In genomic region chr12:98258371-98258844, GRCm38 (mm10) we compare ENCODE assay signal across 8 mouse cellular contexts. TPM values are rescaled to one million over a fixed set of nuclear protein-coding genes. Genes with fewer than 3 reads are reported as not detected.
DNase-seq lines count a peak whose midpoint lies in the region; ATAC-seq and TF ChIP-seq lines count a peak whose summit lies in the region.

No protein-coding gene starts in this region.

- no peaks in the 10 kb centered on the region for H3K27me3 ChIP-seq in liver, adult 2 months (ENCODE audit: control insufficient read depth, insufficient read depth, low read length)
- no peaks in the 10 kb centered on the region for H3K27me3 ChIP-seq in kidney, embryonic 14.5 days (ENCODE audit: control insufficient read depth, insufficient read depth, low read length)
- H3K27me3 ChIP-seq in midbrain, postnatal 0 days (ENCODE audit: insufficient read depth, low read length), result no peaks in the 10 kb centered on the region

- peak overlapping the region; percentile 98 for H3K9ac ChIP-seq in liver, adult 2 months (ENCODE audit: low read depth, low read length)
- peak overlapping the region; percentile 96 for H3K9ac ChIP-seq in kidney, embryonic 14.5 days (ENCODE audit: low read depth, low read length)
- peak overlapping the region; percentile 93 for H3K9ac ChIP-seq in midbrain, postnatal 0 days (replicated peaks; ENCODE audit: low read length, poor library complexity, severe bottlenecking)

- no peak for ATAC-seq in kidney, embryonic 14.5 days (ENCODE audit: low FRiP score, low TSS enrichment)
- no peak for ATAC-seq in midbrain, postnatal 0 days (ENCODE audit: low FRiP score)

- DNase-seq in liver, adult 2 months (ENCODE audit: extremely low read depth, low read depth, low spot score), result peak; percentile 33
- no peak for DNase-seq in liver
- DNase-seq in midbrain, postnatal 0 days (ENCODE audit: low spot score), result no peak
- DNase-seq in adrenal gland, adult 2 months, result no peak
- DNase-seq in layer of hippocampus, postnatal 10 days (ENCODE audit: low spot score in 2 of 2), result no peak
- no peak for DNase-seq in spleen, postnatal 4 days (ENCODE audit: low spot score in 2 of 2)

- under 1% methylated on average over 8 of the region's 8 CpGs for WGBS in liver, adult 2 months
- under 1% methylated on average over 8 of the region's 8 CpGs for WGBS in kidney, embryonic 14.5 days
- WGBS in midbrain, postnatal 0 days, result under 1% methylated on average over 8 of the region's 8 CpGs

- peak overlapping the region; percentile 62 for H3K4me2 ChIP-seq in kidney, embryonic 14.5 days (replicated peaks; ENCODE audit: low read depth, low read length)
- peak overlapping the region; percentile 67 for H3K4me2 ChIP-seq in midbrain, postnatal 0 days (ENCODE audit: low read depth, low read length, poor library complexity, severe bottlenecking)

- H3K36me3 ChIP-seq in liver, adult 2 months (ENCODE audit: control insufficient read depth, insufficient read depth, low read length), result peaks cover 4% of the 10 kb centered on the region; the same call in 1 of the 2 replicates
- no peaks in the 10 kb centered on the region; the same call in 1 of the 2 replicates for H3K36me3 ChIP-seq in kidney, embryonic 14.5 days (ENCODE audit: control insufficient read depth, insufficient read depth, low read length)
- no peaks in the 10 kb centered on the region; the same call in 1 of the 2 replicates for H3K36me3 ChIP-seq in midbrain, postnatal 0 days (ENCODE audit: insufficient read depth, low read length)

- peak overlapping the region; percentile 77; the same call in 1 of the 2 replicates for H3K27ac ChIP-seq in liver, adult 2 months (replicated peaks; ENCODE audit: insufficient read depth, low read depth, low read length)
- H3K27ac ChIP-seq in embryonic fibroblast, embryonic 13.5 days (ENCODE audit: insufficient read depth, low read length), result peak overlapping the region; percentile 44
- peak overlapping the region; percentile 95 for H3K27ac ChIP-seq in kidney, embryonic 14.5 days (ENCODE audit: low read depth, low read length)
- peak overlapping the region; percentile 95 for H3K27ac ChIP-seq in midbrain, postnatal 0 days (ENCODE audit: low read depth, low read length)

- no peaks in the 10 kb centered on the region for H3K79me2 ChIP-seq in liver, adult 2 months (ENCODE audit: control insufficient read depth, insufficient read depth, low read length)

- no peak for TF ChIP-seq POLR2A in liver, adult 2 months (IDR thresholded peaks at IDR 0.05; ENCODE audit: extremely low read depth, insufficient read depth, low read length)
- TF ChIP-seq POLR2A in embryonic fibroblast, embryonic 13.5 days (IDR thresholded peaks at IDR 0.05; ENCODE audit: low read depth, low read length), result no peak

- TF ChIP-seq CTCF in liver, adult 2 months (IDR thresholded peaks at IDR 0.05; ENCODE audit: low read depth, low read length), result no peak
- TF ChIP-seq CTCF in embryonic fibroblast, embryonic 13.5 days (IDR thresholded peaks at IDR 0.05; ENCODE audit: borderline replicate concordance, insufficient read depth, low read length), result no peak
- TF ChIP-seq CTCF in midbrain, postnatal 0 days (IDR thresholded peaks at IDR 0.05), result no peak

- H3K4me1 ChIP-seq in liver, adult 2 months (ENCODE audit: control insufficient read depth, insufficient read depth, low read length), result peaks cover 2% of the 10 kb centered on the region; the same call in 1 of the 2 replicates
- H3K4me1 ChIP-seq in embryonic fibroblast, embryonic 13.5 days (ENCODE audit: control insufficient read depth, insufficient read depth, low read length), result 0 out of 2 replicates have a peak, but pooled peaks cover 4% of the 10 kb centered on the region
- 0 out of 2 replicates have a peak, but pooled peaks cover 4% of the 10 kb centered on the region for H3K4me1 ChIP-seq in kidney, embryonic 14.5 days (ENCODE audit: control insufficient read depth, insufficient read depth, low read length)
- H3K4me1 ChIP-seq in midbrain, postnatal 0 days (ENCODE audit: insufficient read depth, low read length), result no peaks in the 10 kb centered on the region

- no peaks in the 10 kb centered on the region for H3K9me3 ChIP-seq in kidney, embryonic 14.5 days (ENCODE audit: control insufficient read depth, low read length)
- no peaks in the 10 kb centered on the region for H3K9me3 ChIP-seq in midbrain, postnatal 0 days (ENCODE audit: low read length)

- peak overlapping the region; percentile 97 for H3K4me3 ChIP-seq in liver, adult 2 months (ENCODE audit: insufficient read depth, low read depth, low read length)
- H3K4me3 ChIP-seq in embryonic fibroblast, embryonic 13.5 days (ENCODE audit: insufficient read depth, low read length), result peak overlapping the region; percentile 61
- peak overlapping the region; percentile 85 for H3K4me3 ChIP-seq in kidney, embryonic 14.5 days (ENCODE audit: low read length)
- H3K4me3 ChIP-seq in midbrain, postnatal 0 days (ENCODE audit: low read depth, low read length), result peak overlapping the region; percentile 82

RNA-seq across cellular contexts. Expression of gene Galc, which starts 0.9 kb away (rescaled TPM):
- total RNA-seq in liver, adult 2 months (2014; rRNA removed), result 4.5 and 4.7 TPM in 2 replicates
- polyA plus RNA-seq in liver, adult 2 months (2012; rRNA removed), result 2.8 and 3.5 TPM in 2 replicates
- polyA plus RNA-seq in embryonic fibroblast, embryonic 13.5 days (2011; ENCODE audit: insufficient read length, low read depth, missing spikeins), result 14.0 and 16.8 TPM in 2 replicates
- 7.7 and 14.9 TPM in 2 replicates for polyA plus RNA-seq in kidney, embryonic 14.5 days (2014; fragmentation: Nextera tagmentation; extraction: Ambion mirVana)
- 11.1 and 18.1 TPM in 2 replicates for total RNA-seq in midbrain, postnatal 0 days (2014; rRNA removed)
- polyA plus RNA-seq in midbrain, postnatal 0 days (2015; fragmentation: Nextera tagmentation; extraction: Ambion mirVana), result 10.7 and 11.7 TPM in 2 replicates
- total RNA-seq in adrenal gland, adult 2 months (2021), result 10 to 100 TPM; 13.8 to 17.6 TPM
- 5.4 and 7.3 TPM in 2 replicates for polyA plus RNA-seq in adrenal gland, adult 2 months (2012; rRNA removed)
- total RNA-seq in layer of hippocampus, postnatal 10 days (2021), result 10 to 100 TPM; 20.7 to 24.9 TPM

RNA-seq across cellular contexts. Expression of gene Gpr65, which starts 10.0 kb away (rescaled TPM):
- total RNA-seq in liver, adult 2 months (2014; rRNA removed), result 1.8 and 1.9 TPM in 2 replicates
- polyA plus RNA-seq in liver, adult 2 months (2012; rRNA removed), result 0.58 and 1.0 TPM in 2 replicates
- 0.33 TPM in 1 of 2 replicates, not detected in the other for polyA plus RNA-seq in embryonic fibroblast, embryonic 13.5 days (2011; ENCODE audit: insufficient read length, low read depth, missing spikeins)
- 1.1 and 1.2 TPM in 2 replicates for polyA plus RNA-seq in kidney, embryonic 14.5 days (2014; fragmentation: Nextera tagmentation; extraction: Ambion mirVana)
- total RNA-seq in midbrain, postnatal 0 days (2014; rRNA removed), result 0.66 and 1.3 TPM in 2 replicates
- 0.16 and 0.28 TPM in 2 replicates for polyA plus RNA-seq in midbrain, postnatal 0 days (2015; fragmentation: Nextera tagmentation; extraction: Ambion mirVana)
- 1 to 10 TPM; 1.7 to 2.0 TPM for total RNA-seq in adrenal gland, adult 2 months (2021)
- 0.19 and 0.45 TPM in 2 replicates for polyA plus RNA-seq in adrenal gland, adult 2 months (2012; rRNA removed)
- not detected for total RNA-seq in layer of hippocampus, postnatal 10 days (2021)

Comparison
In these comparisons a context has a peak if more than half of its experiments do, and no peak if none do; other contexts are left out.
1. H3K27ac ChIP-seq: peak in every context shown above with its lines; median percentile 95 in kidney, embryonic 14.5 days; 95 in midbrain, postnatal 0 days; 77 in liver, adult 2 months; 44 in embryonic fibroblast, embryonic 13.5 days.